Mouse (Mus musculus): ENCODE results near the gene Gm7682.
"Not testable (repeated sequence)": the region's sequence is repeated elsewhere in the genome, so short reads cannot be mapped to it uniquely, and the experiment has no call there.

Gene Gm7682

DNA sequence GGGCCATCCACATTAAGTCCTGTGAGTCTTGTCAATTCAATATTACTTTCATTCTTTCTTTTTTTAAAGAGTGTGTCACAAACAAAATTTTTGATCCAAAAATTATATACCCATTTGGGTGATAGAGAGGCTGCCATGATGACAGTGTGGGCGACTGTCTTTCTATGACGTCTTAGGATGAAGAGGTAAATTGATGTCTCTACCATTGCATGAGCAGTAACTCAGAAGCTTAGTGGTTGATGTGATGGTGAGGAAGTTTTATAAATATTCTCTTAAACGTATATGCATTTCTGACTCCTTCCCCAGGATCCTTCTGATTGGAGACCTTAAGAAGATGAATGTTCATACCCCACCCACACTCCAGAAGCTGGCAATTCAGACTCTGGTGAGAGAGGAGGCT, at the start of gene Gm7682:
Gm7682 (plus strand) TSS at position 301 of the 400 bp plus-strand sequence.
- DNase-seq (ENCODE audit: low read depth, low spot score), result not testable (repeated sequence)

Data from R1 (cell line).